Mouse (Mus musculus) spleen, postnatal 0 days (tissue): ENCODE data around the gene Cars. TPM values are rescaled to one million over a fixed set of nuclear protein-coding genes. Genes with fewer than 3 reads are reported as not detected.

ENCODE experiments used
- polyA plus RNA-seq: library from polyadenylated mRNA; unstranded; fragments of >200 nt; fragmentation: Nextera tagmentation; extraction: Ambion mirVana; gene quantifications from 2 replicates; pipeline ENCODE4 v1.2.1, GENCODE M21; 2015

Cars gene
- 35.9 and 38.0 TPM in 2 replicates for polyA plus RNA-seq

DNA sequence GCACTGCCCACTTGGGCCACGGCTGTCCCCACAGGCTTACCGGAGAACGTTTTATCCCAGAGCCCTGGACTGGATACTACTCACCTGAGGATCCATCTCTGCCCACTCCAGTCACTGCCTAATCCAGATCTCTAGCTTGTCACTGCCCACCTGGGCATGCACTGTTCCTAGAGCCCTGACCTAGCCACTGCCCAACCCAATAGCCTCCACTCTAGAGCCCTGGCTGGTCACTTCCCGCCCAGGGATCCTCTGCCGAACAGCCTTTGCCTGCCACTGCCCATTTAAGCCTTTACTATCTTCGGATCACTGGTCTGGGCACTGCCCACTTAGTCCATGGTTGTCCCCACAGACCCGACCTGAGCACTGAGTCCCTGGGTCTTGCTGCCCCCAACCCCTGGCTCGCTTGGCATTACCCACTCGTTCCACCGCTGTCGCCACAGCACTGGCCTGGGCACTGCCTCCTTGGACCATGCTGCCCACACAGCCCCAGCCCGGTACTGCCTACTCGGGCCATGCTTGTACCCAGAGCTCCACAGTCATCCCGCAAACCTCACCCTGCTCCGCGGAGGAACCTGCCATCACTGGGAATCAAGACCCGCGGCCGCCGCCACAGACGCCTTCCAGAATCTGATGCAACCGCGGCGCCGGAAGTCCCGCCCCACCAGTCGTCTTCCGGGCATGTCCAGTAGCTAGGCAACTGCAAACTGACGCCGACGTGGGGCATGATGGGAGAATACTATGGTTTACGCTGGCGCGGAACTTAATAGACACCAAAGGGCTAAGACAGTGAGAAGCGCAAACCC lies at the start of gene Cars:
TSS of gene Cars (minus strand) at position 663 of the 803 bp plus-strand sequence.

DNA sequence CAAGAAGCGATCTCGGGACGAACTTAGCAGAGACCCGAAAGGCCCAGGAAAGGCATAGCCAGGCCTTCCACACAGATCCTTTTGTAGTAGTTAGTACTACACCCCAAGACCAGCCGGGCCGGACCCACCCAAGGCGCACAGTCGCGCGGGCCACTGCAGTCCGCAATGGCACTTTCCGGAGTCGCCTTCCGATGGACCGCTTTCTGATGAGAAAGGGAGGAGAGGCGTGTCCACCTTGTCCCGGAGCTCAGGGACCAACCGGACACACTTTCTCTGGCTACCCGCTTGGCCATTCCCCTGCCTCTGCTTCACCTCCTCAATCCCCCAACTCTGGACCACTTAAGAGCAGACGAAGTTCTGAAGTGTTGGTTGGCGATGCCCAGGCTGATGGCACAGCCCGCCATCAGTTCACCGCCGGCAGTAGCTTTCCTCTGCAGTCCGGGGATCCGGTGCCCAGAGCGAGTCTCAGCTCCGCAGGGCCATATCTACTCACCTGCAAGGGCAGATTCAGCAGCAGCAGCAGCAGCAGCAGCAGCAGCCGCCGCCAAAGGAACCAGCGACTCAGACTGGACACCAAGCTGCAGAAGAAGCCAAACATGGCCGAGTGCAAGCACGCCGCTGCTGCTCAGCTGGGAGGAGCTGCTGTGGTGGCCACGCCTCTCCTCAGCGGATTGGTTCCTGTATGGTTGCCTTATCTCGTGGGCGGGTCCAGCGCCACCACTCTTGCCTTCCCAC lies 49.3 kb upstream of the Cars start, which contains the start of gene Tnfrsf22:
TSS of gene Tnfrsf22 (minus strand) at position 628 of the 735 bp plus-strand sequence.

DNA sequence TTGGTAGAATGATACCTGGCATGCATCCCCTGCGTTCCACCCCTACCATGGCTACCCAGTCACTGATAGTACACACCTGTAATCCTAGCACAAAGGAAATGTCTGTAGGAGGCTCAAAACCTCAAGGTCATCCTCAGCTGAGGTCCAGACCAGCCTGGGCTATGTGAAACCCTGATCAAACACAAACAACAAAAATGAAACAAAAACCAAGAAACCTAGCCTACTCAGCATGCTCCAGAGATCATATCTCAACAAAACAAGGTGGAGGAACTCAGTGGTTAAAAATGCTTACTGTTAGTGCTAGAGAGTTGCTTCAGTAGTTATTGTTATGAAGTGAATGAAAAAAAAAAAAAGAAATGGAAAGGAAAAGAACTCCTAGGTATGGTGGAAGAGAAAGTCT lies 28.6 kb upstream of the Cars start, which contains the start of gene Tnfrsf26:
TSS of gene Tnfrsf26 (minus strand) at position 183 of the 400 bp plus-strand sequence.

DNA sequence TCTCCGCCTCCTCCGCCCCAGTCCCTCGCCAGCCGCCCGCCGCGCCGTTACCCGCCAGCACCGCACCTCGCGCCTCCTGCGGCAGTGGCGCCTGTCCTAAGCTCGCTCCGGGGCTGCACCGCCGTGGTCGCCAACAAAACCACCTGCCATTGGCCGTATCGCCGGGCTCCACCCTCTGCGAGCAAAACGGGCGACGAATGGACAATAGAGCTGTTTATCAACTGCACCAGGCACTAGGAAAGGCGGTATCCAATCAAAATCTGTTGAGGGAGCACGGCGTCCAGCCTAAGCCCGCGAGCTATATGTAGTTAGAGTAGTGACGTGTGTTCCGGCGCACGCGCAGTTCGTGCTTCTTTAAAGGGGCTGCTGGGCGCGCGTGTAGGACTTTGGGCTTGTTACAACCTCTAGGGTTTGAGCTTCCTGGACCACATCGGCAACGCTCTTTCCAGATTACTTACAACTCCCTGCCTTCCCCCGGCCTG lies 50.9 kb downstream of the Cars start, which contains the start of gene Nap1l4:
TSS of gene Nap1l4 (minus strand) at position 131 of the 482 bp plus-strand sequence.

Other genes with a start within 250 kb of the Cars start
- gene Cdkn1c, start 139.0 kb downstream of the Cars start, polyA plus RNA-seq = 45.7 and 63.1 TPM in 2 replicates
- 0.36 and 0.70 TPM in 2 replicates for gene Slc22a18, start 126.4 kb downstream of the Cars start, polyA plus RNA-seq
- gene Phlda2, start 96.9 kb downstream of the Cars start, polyA plus RNA-seq = 0.64 and 1.3 TPM in 2 replicates
- gene Nap1l4, start 51.0 kb downstream of the Cars start, polyA plus RNA-seq = 141 and 147 TPM in 2 replicates
- 2.5 and 3.4 TPM in 2 replicates for gene Tnfrsf26, start 28.6 kb upstream of the Cars start, polyA plus RNA-seq
- 2.5 and 3.4 TPM in 2 replicates for gene Tnfrsf22, start 49.6 kb upstream of the Cars start, polyA plus RNA-seq
- gene Tnfrsf23, start 85.8 kb upstream of the Cars start, polyA plus RNA-seq = 1.8 and 2.0 TPM in 2 replicates
- gene Osbpl5, start 156.9 kb upstream of the Cars start, polyA plus RNA-seq = 7.8 and 10.6 TPM in 2 replicates
- not detected in 2 replicates for gene Mrgprg, start 166.9 kb upstream of the Cars start, polyA plus RNA-seq
- gene Mrgpre, start 184.4 kb upstream of the Cars start, polyA plus RNA-seq = 0.22 and 0.32 TPM in 2 replicates
- gene Nadsyn1, start 222.8 kb upstream of the Cars start, polyA plus RNA-seq = 5.1 and 5.5 TPM in 2 replicates
- gene Dhcr7, start 223.1 kb upstream of the Cars start, polyA plus RNA-seq = 7.0 and 8.7 TPM in 2 replicates